ENCODE assay signal across 17 mouse cellular contexts in genomic region chr11:55465177-55465576, GRCm38 (mm10). TPM values are rescaled to one million over a fixed set of nuclear protein-coding genes. Genes with fewer than 3 reads are reported as not detected.
DNase-seq lines count a peak whose midpoint lies in the region; ATAC-seq and TF ChIP-seq lines count a peak whose summit lies in the region.
"Had no signal": no experiment of that assay in that cellular context is flagged by ENCODE, and none has a peak within 500 bp of the region (broad histone marks: within the 10 kb centered on the region; RNA-seq: fewer than 3 reads in every experiment).

No protein-coding gene starts in this region.

- H3K27ac ChIP-seq in liver, embryonic 15.5 days (replicated peaks), result peak overlapping the region; percentile 48; the same call in 1 of the 2 replicates
- no peak overlapping the region for H3K27ac ChIP-seq in heart, adult 2 months
- H3K27ac ChIP-seq in forebrain, embryonic 15.5 days (replicated peaks), result no peak overlapping the region
- H3K27ac ChIP-seq: heart, embryonic 15.5 days; limb, embryonic 15.5 days had no signal

- H3K27me3 ChIP-seq in liver, embryonic 15.5 days, result no peaks in the 10 kb centered on the region
- no peaks in the 10 kb centered on the region for H3K27me3 ChIP-seq in heart, adult 2 months (ENCODE audit: control insufficient read depth, insufficient read depth, low read length)
- H3K27me3 ChIP-seq in forebrain, embryonic 15.5 days, result no peaks in the 10 kb centered on the region
- H3K27me3 ChIP-seq: heart, embryonic 15.5 days; limb, embryonic 15.5 days had no signal

- intact Hi-C loops in heart, adult 2 months (cut with DNase I), result no loop called here

- TF ChIP-seq EP300 in heart, adult 2 months (IDR thresholded peaks at IDR 0.05; ENCODE audit: insufficient read depth, low read depth, low read length), result no peak

- TF ChIP-seq POLR2A in heart, adult 2 months (IDR thresholded peaks at IDR 0.05; ENCODE audit: insufficient read depth, low read depth, low read length), result no peak

- H3K79me2 ChIP-seq in heart, adult 2 months (replicated peaks; ENCODE audit: control insufficient read depth, insufficient read depth, low read length), result peaks cover 3% of the 10 kb centered on the region

- peaks cover 29% of the 10 kb centered on the region for H3K4me1 ChIP-seq in liver, embryonic 15.5 days (replicated peaks)
- H3K4me1 ChIP-seq in heart, adult 2 months (ENCODE audit: control insufficient read depth, insufficient read depth, low read length), result peaks cover 8% of the 10 kb centered on the region
- H3K4me1 ChIP-seq in forebrain, embryonic 15.5 days, result peaks cover 19% of the 10 kb centered on the region

- DNase-seq in liver, result no peak
- peak; percentile 66 to 88 for DNase-seq in kidney, adult 8-10 months
- peak; percentile 63 to 87 for DNase-seq in kidney, postnatal 36 days
- DNase-seq in yolk sac, embryonic 10.5 days (ENCODE audit: low spot score), result peak; percentile 76
- no peak for DNase-seq in heart, adult 2 months
- no peak for DNase-seq in right cerebral cortex, postnatal 4 days
- DNase-seq: adrenal gland, postnatal 36 days; heart, adult 18-20 months; right cerebral cortex, adult 18-20 months; thymus, postnatal 25 days had no signal

- no peaks in the 10 kb centered on the region for H3K9me3 ChIP-seq in liver, embryonic 15.5 days (replicated peaks)
- no peaks in the 10 kb centered on the region for H3K9me3 ChIP-seq in forebrain, embryonic 15.5 days
- H3K9me3 ChIP-seq: heart, embryonic 15.5 days; limb, embryonic 15.5 days had no signal

- 70% methylated on average over 3 of the region's 3 CpGs for WGBS in liver, embryonic 15.5 days (ENCODE audit: insufficient replicate concordance)
- 86% methylated on average over 3 of the region's 3 CpGs for WGBS in heart, adult 2 months
- WGBS in forebrain, embryonic 15.5 days, result 82% methylated on average over 3 of the region's 3 CpGs

- no peak for TF ChIP-seq CTCF in heart, adult 2 months (IDR thresholded peaks at IDR 0.05)

- H3K4me3 ChIP-seq in liver, embryonic 15.5 days (replicated peaks), result no peak overlapping the region
- no peak overlapping the region for H3K4me3 ChIP-seq in heart, adult 2 months
- no peak overlapping the region for H3K4me3 ChIP-seq in forebrain, embryonic 15.5 days
- H3K4me3 ChIP-seq: heart, embryonic 15.5 days; limb, embryonic 15.5 days had no signal

- ATAC-seq in liver, embryonic 15.5 days (ENCODE audit: insufficient read depth), result no peak
- no peak for ATAC-seq in forebrain, embryonic 15.5 days (replicated peaks)
- ATAC-seq: lung, postnatal 0 days; midbrain, embryonic 16.5 days had no signal

- H3K4me2 ChIP-seq in liver, embryonic 15.5 days, result 0 out of 2 replicates have a peak overlapping the region, but pooled peaks have one; percentile 21
- no peak overlapping the region for H3K4me2 ChIP-seq in forebrain, embryonic 15.5 days (replicated peaks)
- H3K4me2 ChIP-seq: heart, embryonic 15.5 days; limb, embryonic 15.5 days had no signal

- H3K36me3 ChIP-seq in liver, embryonic 15.5 days (replicated peaks), result no peaks in the 10 kb centered on the region
- H3K36me3 ChIP-seq in heart, adult 2 months (ENCODE audit: control insufficient read depth, insufficient read depth, low read length), result no peaks in the 10 kb centered on the region
- H3K36me3 ChIP-seq in forebrain, embryonic 15.5 days, result no peaks in the 10 kb centered on the region
- H3K36me3 ChIP-seq: heart, embryonic 15.5 days; limb, embryonic 15.5 days had no signal

- no peak overlapping the region for H3K9ac ChIP-seq in liver, embryonic 15.5 days
- no peak overlapping the region for H3K9ac ChIP-seq in heart, adult 2 months (ENCODE audit: low read depth, low read length)
- no peak overlapping the region for H3K9ac ChIP-seq in forebrain, embryonic 15.5 days (replicated peaks)
- H3K9ac ChIP-seq: heart, embryonic 15.5 days; limb, embryonic 15.5 days had no signal

RNA-seq across cellular contexts. Expression of gene Atox1, which starts 4.1 kb away (rescaled TPM):
- polyA plus RNA-seq in liver, embryonic 15.5 days (2015; fragmentation: Nextera tagmentation; extraction: Ambion mirVana), result 181 and 201 TPM in 2 replicates
- total RNA-seq in heart, adult 2 months (2021), result 100 to 1,000 TPM in 1 of 2 experiments, 10 to 100 TPM in 1; 98.6 to 112 TPM
- 155 and 204 TPM in 2 replicates for polyA plus RNA-seq in heart, adult 2 months (2012; rRNA removed)
- 257 and 262 TPM in 2 replicates for polyA plus RNA-seq in forebrain, embryonic 15.5 days (2015; fragmentation: Nextera tagmentation; extraction: Ambion mirVana)

RNA-seq across cellular contexts. Expression of gene G3bp1, which starts 4.3 kb away (rescaled TPM):
- polyA plus RNA-seq in liver, embryonic 15.5 days (2015; fragmentation: Nextera tagmentation; extraction: Ambion mirVana), result 61.5 and 61.7 TPM in 2 replicates
- total RNA-seq in heart, adult 2 months (2021), result 10 to 100 TPM; 40.0 to 41.3 TPM
- 22.0 and 31.6 TPM in 2 replicates for polyA plus RNA-seq in heart, adult 2 months (2012; rRNA removed)
- polyA plus RNA-seq in forebrain, embryonic 15.5 days (2015; fragmentation: Nextera tagmentation; extraction: Ambion mirVana), result 154 and 161 TPM in 2 replicates

RNA-seq across cellular contexts. Expression of gene Sparc, which starts 42.2 kb away (rescaled TPM):
- 154 and 161 TPM in 2 replicates for polyA plus RNA-seq in liver, embryonic 15.5 days (2015; fragmentation: Nextera tagmentation; extraction: Ambion mirVana)
- 100 to 1,000 TPM; 320 to 420 TPM for total RNA-seq in heart, adult 2 months (2021)
- polyA plus RNA-seq in heart, adult 2 months (2012; rRNA removed), result 666 and 876 TPM in 2 replicates
- 320 and 352 TPM in 2 replicates for polyA plus RNA-seq in forebrain, embryonic 15.5 days (2015; fragmentation: Nextera tagmentation; extraction: Ambion mirVana)
- total RNA-seq: megakaryocyte progenitor cell, adult 5-6 weeks had no signal

Comparison
In these comparisons a context has a peak if more than half of its experiments do, and no peak if none do; other contexts are left out.
1. DNase-seq: peak in kidney, adult 8-10 months (2 of 2), kidney, postnatal 36 days (2 of 2) and yolk sac, embryonic 10.5 days (single experiment); none in liver (single experiment), heart, adult 2 months (0 of 2) and right cerebral cortex, postnatal 4 days (single experiment).